Mouse (Mus musculus): ENCODE results near the gene Nup93. TPM values are rescaled to one million over a fixed set of nuclear protein-coding genes. Genes with fewer than 3 reads are reported as not detected.

The Nup93 gene
- total RNA-seq, 2 experiments from 2014 or later, result 8.7 to 9.7 TPM

DNA sequence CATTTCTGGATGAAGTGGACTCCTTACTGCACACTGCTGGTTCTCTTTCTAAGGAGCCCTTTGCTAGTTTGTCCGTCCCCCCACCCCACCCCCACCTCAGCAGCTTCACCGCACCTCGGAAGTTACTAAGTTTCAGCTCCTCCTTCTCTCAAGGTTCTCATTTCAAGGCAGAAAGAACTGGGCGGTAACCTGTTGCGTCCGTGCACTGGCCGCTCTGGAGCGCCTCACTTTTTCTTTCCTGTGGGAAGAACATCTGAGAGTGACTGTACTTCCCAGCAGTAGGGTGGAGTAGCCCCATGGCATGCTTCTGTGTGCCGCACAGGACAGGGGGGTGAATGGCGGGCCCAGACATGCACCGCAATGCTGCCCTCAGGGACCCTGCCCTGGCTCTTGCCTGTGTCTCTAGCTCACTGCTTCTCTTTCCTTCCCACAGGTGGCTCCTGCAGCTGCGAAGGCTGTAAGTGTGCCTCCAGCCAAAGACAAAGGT lies 30.0 kb upstream of the Nup93 start:
- DNase-seq, result no peak
- intact Hi-C loops (cut with DNase I), result no loop called here

GRCm38 (mm10) chr8:94185791-94186190 lies 28.6 kb upstream of the Nup93 start:
- no peak for DNase-seq
- intact Hi-C loops (cut with DNase I), result no loop called here

DNA sequence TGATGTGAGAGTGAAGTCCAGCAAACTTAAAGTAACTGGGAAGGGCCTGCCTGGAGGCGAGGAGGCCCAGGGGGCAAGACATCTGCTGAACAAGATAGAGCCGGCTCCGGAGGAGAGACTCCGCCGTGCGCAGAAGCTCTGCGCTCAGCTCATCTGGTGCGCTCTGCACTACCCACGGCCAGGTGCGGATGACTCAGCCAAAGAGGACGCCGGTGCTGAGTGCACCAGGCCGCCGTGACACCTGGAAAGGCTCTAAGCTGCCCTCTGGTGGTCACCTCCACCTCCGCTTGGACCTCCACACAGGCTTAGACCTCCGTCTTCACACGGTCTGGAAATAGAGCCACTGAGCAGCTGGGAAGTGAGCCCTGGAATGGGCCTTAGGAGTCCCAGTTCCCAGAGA lies 27.8 kb upstream of the Nup93 start:
- peak; percentile 63 to 68 for DNase-seq
- intact Hi-C loops (cut with DNase I), result no loop called here

DNA sequence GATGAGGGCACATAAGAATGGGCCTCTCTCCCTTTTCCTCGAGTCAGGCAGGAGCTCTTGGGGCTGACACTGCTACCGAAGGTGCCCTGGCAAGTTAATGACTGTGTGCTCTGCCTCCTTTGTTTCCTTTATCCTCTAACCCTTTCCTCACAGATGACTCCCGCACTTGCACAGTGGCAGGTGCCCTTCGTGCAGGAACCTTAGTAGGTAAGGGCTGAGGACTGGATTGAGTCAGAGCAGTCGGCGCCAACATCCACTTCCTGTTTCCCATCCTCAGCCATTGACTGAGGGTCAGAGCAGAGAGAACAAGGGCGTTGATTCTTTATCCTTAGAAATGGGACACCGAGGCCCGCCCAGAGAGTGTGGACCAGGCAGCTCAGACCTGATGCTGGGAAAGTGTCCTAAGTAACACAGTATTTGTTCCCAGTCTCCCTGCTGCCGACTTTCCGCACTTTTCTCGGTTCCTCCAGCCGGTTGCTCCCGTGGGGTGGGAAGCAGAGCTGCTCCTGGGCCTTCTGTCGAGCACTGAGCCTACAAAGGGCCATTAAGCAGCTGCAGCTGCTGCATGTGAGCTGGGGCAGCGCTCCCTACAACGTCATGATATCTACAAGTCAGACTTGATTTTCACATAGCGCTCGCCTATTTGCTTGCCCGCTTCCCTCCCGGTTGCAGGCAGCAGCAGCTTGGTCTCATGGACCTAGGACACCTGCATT lies 26.9 kb upstream of the Nup93 start:
- intact Hi-C loops (cut with DNase I), result no loop called here
- DNase-seq, result no peak

DNA sequence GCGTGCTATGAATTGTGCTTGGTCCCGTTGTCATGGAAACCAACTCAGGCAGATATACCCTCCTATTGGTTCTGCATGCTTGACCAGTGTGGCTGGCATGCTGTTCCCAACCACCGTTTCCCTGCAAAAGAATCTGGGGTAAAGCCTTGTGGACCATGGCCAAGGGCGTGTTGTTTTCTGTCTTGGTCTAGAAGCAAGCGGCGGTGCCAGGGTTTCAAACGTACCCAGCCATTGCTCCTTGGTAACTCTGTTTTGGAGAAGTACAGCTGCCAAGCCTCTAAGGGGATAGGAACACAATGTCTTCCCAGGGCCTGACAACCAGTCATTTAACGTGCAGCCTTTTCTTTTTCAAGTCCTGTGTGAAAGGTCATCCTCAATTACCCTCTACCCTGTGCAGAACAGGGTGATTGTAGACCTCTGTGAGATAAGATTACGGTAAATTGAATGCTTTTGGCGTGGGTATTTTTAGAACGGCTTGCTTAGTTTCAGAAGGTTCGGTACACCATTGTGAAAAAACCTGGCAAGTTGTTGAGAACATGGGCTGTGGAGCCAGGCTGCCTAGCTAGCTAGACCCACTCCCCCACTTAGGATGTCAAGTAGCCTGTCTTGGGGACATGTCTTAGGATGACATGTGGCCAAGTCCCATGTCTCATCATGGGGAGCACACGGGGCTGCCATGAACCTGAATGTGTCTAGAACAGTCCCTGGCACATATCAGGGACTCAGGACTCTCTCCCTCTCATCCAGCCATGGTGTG lies 24.9 kb upstream of the Nup93 start:
- intact Hi-C loops (cut with DNase I), result no loop called here
- peak in 1 of 2 experiments; percentile 58 for DNase-seq

GRCm38 (mm10) chr8:94191101-94191691 lies 23.2 kb upstream of the Nup93 start:
- intact Hi-C loops (cut with DNase I), result no loop called here
- DNase-seq, result peak; percentile 41 to 57

DNA sequence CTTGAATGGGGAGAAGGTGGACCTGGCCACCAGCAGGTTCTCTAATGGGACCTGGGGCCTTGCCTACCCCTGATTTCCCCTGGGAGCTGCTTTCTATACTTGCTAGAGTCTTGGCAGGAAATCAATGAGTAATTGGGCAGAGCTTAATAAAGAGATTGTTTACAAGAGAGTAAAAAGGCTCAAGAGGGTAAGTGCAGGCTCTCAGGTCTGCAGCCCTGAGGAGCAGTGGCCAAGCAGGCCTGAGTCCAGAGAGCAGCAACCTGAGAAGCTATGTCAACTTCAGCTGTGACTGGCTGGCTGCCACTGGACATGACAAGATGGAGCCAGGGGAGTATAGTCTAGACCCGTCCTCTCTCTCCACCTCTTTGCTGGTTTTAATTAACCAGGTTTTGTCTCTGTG lies 21.4 kb upstream of the Nup93 start:
- no peak for DNase-seq
- intact Hi-C loops (cut with DNase I), result no loop called here

DNA sequence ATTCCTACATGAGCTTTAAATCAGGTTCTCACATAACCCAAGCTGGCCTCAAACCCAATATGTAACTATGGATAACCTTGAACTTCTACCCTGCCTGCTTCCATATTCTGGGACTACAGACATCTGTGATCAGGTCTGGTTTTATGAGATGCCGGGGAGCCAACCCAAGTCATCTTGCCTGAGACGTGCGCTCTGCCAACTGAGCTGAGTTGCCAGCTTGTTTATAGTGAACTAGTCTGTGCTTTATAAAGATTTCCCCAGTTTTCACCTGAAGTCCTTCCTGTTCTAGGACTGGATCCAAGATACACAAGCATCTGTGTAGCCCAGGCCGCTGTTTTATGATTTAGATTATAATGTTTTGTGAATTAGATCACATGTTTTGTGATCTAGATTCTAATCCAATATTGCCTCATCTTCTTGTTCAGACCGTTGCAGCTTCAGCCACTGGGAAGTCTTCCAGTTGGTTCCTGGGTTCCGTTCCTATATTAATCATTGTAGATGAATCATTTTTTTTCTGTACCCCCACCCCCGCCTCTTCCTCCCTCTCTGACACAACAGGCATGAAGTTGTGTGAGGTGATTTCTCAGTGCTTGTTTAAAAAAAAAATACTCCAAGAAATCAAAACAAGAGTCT lies 19.7 kb upstream of the Nup93 start:
- intact Hi-C loops (cut with DNase I), result no loop called here
- no peak for DNase-seq

DNA sequence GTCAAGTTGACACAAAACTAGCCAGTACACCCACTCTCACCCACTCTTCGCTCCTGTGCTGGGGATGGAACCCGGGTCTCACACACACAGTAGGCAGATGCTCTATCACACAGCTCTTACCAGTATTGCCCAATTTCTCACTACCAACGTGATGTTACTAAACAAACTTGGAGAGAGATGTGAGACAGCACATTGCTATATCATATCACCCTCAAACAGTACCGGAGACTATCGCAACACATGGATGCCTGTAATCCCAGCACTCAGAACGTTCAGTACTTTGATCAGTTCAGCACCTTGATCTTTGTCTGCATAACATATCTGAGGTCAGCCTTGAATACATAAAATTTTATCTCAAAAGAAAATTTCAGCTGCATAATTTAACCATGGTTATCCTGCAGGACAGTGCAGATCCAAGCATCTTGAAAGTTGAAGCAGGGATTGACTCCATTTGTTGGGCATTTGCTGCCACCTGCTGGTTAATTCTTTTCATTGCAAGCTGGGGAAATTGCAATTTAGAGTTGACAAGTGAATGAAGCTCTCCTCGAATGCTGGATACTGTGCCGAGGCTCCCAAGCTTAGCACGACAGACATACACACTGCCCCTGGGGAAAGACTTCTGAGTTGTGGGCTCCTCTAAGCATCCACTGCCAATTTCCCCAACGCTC lies 15.0 kb upstream of the Nup93 start:
- DNase-seq, result no peak
- intact Hi-C loops (cut with DNase I), result no loop called here

- DNase-seq, result no peak
- intact Hi-C loops (cut with DNase I), result loop anchor here (5.0 to 10.0 kb wide), 2 partner anchors 107 to 549 kb away; partner anchors contain the start of gene Bbs2
Measured at GRCm38 (mm10) chr8:94204043-94204442, 10.3 kb upstream of the Nup93 start.

DNA sequence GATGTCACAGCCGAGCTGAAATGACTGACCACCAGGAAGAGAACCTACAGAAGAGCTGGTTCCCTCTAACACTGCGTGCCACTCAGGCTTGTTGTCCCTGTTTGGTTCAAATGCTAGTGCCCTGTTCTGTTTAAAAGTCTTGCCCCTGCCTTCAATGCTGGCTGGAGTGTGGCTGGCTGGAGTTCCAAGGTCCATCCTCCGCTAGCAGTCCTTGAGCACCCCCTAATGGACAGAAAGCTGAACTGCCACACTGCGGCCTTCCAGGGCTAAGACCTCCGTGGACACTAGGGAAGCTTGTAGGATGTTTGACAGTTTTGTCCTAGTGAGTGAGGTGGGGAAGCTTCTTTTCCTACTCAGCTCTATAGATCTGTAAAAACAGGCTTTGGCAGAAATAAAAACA lies 8.6 kb upstream of the Nup93 start:
- DNase-seq, result peak; percentile 57 to 70
- intact Hi-C loops (cut with DNase I), result loop anchor here (10.0 kb wide), 1 partner anchor 551 kb away; no protein-coding TSS in a partner anchor

GRCm38 (mm10) chr8:94206256-94206655 lies 8.1 kb upstream of the Nup93 start:
- intact Hi-C loops (cut with DNase I), result loop anchor here (10.0 kb wide), 1 partner anchor 551 kb away; no protein-coding TSS in a partner anchor

DNA sequence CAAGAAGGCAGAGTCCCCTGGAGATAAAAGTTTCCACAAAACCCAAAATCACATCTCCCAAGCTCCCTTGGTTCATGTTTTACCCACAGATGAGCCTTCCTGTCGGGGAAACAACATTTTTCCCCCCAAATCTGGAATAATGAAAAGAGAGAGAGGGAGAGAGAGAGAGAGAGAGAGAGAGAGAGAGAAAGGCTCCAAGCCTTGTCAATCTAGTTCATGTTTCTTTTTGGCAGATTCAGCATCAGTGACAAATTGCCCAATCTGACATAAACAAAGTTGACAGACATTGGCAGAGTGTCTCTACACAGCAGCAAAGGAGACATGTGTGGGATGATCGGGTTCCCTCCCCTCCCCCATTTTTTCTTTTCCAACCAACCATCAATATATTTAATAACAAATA lies 6.9 kb upstream of the Nup93 start:
- intact Hi-C loops (cut with DNase I), result loop anchor here (10.0 kb wide), 1 partner anchor 553 kb away; no protein-coding TSS in a partner anchor
- no peak for DNase-seq

More at GRCm38 (mm10) chr8:94206256-94206655, 8.1 kb upstream of the Nup93 start:
- no peak for DNase-seq

- intact Hi-C loops (cut with DNase I), result loop anchor here (10.0 kb wide), 1 partner anchor 555 kb away; no protein-coding TSS in a partner anchor
- DNase-seq, result no peak
Measured at GRCm38 (mm10) chr8:94209639-94210038, 4.7 kb upstream of the Nup93 start.

GRCm38 (mm10) chr8:94210225-94210624 lies 4.1 kb upstream of the Nup93 start:
- no peak for DNase-seq
- intact Hi-C loops (cut with DNase I), result no loop called here

DNA sequence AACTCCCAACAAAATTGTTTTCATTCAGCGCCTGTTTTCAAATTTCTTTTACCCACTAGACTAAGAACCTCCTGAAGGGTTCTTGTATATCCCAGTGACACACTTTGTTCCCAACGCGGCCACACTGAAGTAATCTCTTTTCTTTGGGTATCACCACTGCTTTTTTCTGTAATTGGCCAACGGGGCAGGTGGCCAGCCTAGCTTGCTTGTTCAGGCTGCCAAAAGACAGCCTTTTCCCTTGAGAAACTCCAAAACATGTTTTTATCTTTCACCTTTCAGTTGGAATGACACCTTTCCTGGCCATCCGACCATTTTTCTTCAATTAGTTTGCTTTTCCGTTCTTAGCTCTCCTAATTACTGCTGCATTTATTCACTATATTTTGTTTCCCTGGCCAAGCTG lies 545 bp upstream of the Nup93 start:
- intact Hi-C loops (cut with DNase I), result no loop called here
- no peak for DNase-seq

GRCm38 (mm10) chr8:94227381-94227939 lies 13.1 kb downstream of the Nup93 start:
- intact Hi-C loops (cut with DNase I), result no loop called here
- DNase-seq, result no peak

DNA sequence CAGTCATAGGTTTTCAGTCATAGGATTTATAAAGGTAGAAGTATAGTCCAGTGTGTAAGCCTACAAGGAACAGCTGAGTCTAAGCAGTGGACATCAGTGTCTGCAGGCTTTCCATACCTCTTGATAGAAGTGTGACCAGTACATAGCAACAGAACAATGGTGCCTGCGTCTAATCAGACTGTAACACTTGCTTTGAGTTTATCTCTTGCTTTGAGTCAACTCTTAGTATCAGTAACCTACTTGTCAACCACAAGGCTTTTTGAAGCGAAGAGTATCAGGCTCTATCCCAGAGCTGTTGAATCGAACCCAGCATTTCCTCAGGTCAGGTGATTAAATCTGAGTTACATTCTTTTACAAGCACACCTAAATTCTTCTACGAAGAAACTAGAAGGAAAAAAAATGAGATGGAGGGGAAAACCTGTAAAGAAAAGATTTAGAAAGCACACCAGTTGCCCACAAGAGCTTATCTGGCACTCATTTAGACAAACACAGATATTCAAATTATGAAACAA lies 25.9 kb downstream of the Nup93 start:
- intact Hi-C loops (cut with DNase I), result no loop called here
- no peak for DNase-seq

- intact Hi-C loops (cut with DNase I), result no loop called here
Measured at GRCm38 (mm10) chr8:94249836-94250435, 35.6 kb downstream of the Nup93 start.

More at GRCm38 (mm10) chr8:94249836-94250435, 35.6 kb downstream of the Nup93 start:
- no peak for DNase-seq

All from gastrocnemius, postnatal 36 days (tissue).